Mouse (Mus musculus): ENCODE data around the gene Map7d2.

- no peak for TF ChIP-seq CTCF (IDR thresholded peaks at IDR 0.05; ENCODE audit: low read depth)
- no peak for TF ChIP-seq EP300 (optimal IDR thresholded peaks at IDR 0.05)
Measured at GRCm38 (mm10) chrX:159521780-159522179, 107.4 kb downstream of the Map7d2 start.

Data from stomach, postnatal 0 days (tissue).